Mouse (Mus musculus) liver, adult 2 months (tissue): ENCODE data around the gene Rtp4.

Source experiments
- CTCF ChIP-seq: fragments of 200-500 bp; IDR thresholded peaks from 2 replicates; pipeline ENCODE4 v1.5.1; 2011; ENCODE audit warnings: low read depth, low read length, control low read depth
- POLR2A ChIP-seq: fragments of 200-500 bp; IDR thresholded peaks from 2 replicates; pipeline ENCODE4 v1.6.1; 2011; ENCODE audit warnings: low read length, control low read depth; ENCODE audit not compliant: insufficient read depth; ENCODE audit errors: extremely low read depth

- TF ChIP-seq POLR2A (no peak), CTCF (no peak)
These were observed 86.1 kb downstream of the Rtp4 start for GRCm38 (mm10) chr16:23606220-23606619.
